Mouse (Mus musculus) CH12.LX (cell line): ENCODE measurements around the gene U2surp. TPM values are rescaled to one million over a fixed set of nuclear protein-coding genes. Genes with fewer than 3 reads are reported as not detected.

Experiments used
- DNase-seq: peaks from one replicate; pipeline ENCODE4 v3.0.0-alpha.2; 2013; ENCODE audit errors: extremely low read depth
- H3K27ac ChIP-seq: 2 replicates; pipeline ENCODE4 v1.5.1; 2012; ENCODE audit warnings: low read depth, mild to moderate bottlenecking, control low read depth, moderate library complexity; ENCODE audit not compliant: insufficient read depth
- H3K27me3 ChIP-seq: replicated peaks from 2 replicates; pipeline ENCODE3; 2012; ENCODE audit warnings: inconsistent platforms
- H3K36me3 ChIP-seq, 2 experiments: replicated peaks in 1 of 2; 2 replicates each; pipeline versions ENCODE3 to v1.6.1; 2012; ENCODE audit warnings: inconsistent platforms in 1 of 2, low read length in 1 of 2, mild to moderate bottlenecking in 1 of 2, mixed read lengths in 1 of 2, moderate library complexity in 1 of 2; ENCODE audit not compliant: control insufficient read depth in 1 of 2, insufficient read depth in 1 of 2
- H3K4me1 ChIP-seq, 2 experiments: 2 replicates each; pipeline ENCODE4 v1.6.1; 2012; ENCODE audit warnings: inconsistent platforms in 1 of 2, moderate library complexity in 1 of 2; ENCODE audit not compliant: insufficient read depth in 2 of 2, control insufficient read depth in 1 of 2
- H3K4me2 ChIP-seq: 2 replicates; pipeline ENCODE4 v1.6.1; 2012; ENCODE audit warnings: low read depth, mild to moderate bottlenecking, control low read depth; ENCODE audit not compliant: poor library complexity, insufficient read depth, severe bottlenecking
- H3K4me3 ChIP-seq, 3 experiments: fragments of 150-350 bp in 1 of 3; sonication (generic) in 1 of 3; replicated peaks in 1 of 3; 2 replicates each; pipeline versions ENCODE3 to v1.5.1; 2011 to 2012; ENCODE audit warnings: low read depth in 2 of 3, low read length in 2 of 3, mild to moderate bottlenecking in 2 of 3, moderate library complexity in 2 of 3, control low read depth in 1 of 3, improper control_type of control experiment in 1 of 3, inconsistent platforms in 1 of 3, mixed read lengths in 1 of 3; ENCODE audit not compliant: poor library complexity in 1 of 3
- H3K79me2 ChIP-seq: replicated peaks from 2 replicates; pipeline ENCODE4 v1.6.1; 2012; ENCODE audit warnings: mild to moderate bottlenecking, moderate library complexity; ENCODE audit not compliant: control insufficient read depth, poor library complexity, insufficient read depth, severe bottlenecking; ENCODE audit errors: extremely low read depth
- H3K9ac ChIP-seq: 2 replicates; pipeline ENCODE4 v1.6.1; 2012; ENCODE audit warnings: low read depth, mild to moderate bottlenecking, control low read depth, moderate library complexity; ENCODE audit not compliant: insufficient read depth
- H3K9me3 ChIP-seq: replicated peaks from 2 replicates; pipeline ENCODE3; 2012; ENCODE audit warnings: low read length, inconsistent platforms, mixed read lengths
- CHD1 ChIP-seq: IDR thresholded peaks from 2 replicates; pipeline ENCODE4 v1.6.1; 2012; ENCODE audit warnings: low read depth, low read length, improper control_type of control experiment, inconsistent platforms
- CHD2 ChIP-seq: IDR thresholded peaks from 2 replicates; pipeline ENCODE4 v1.6.1; 2011; ENCODE audit warnings: low read length, improper control_type of control experiment
- E2F4 ChIP-seq: IDR thresholded peaks from 2 replicates; pipeline ENCODE4 v1.6.1; 2011; ENCODE audit warnings: low read depth, low read length, improper control_type of control experiment; ENCODE audit not compliant: insufficient replicate concordance
- ELF1 ChIP-seq: IDR thresholded peaks from 2 replicates; pipeline ENCODE4 v1.6.1; 2014; ENCODE audit warnings: low read depth, mild to moderate bottlenecking, inconsistent platforms, low read length, improper control_type of control experiment
- EP300 ChIP-seq: IDR thresholded peaks from 2 replicates; pipeline ENCODE4 v1.6.1; 2011; ENCODE audit warnings: low read length, improper control_type of control experiment
- GABPA ChIP-seq: IDR thresholded peaks from 2 replicates; pipeline ENCODE4 v1.6.1; 2012; ENCODE audit warnings: low read depth, low read length, improper control_type of control experiment, inconsistent platforms; ENCODE audit not compliant: insufficient replicate concordance
- HCFC1 ChIP-seq: IDR thresholded peaks from 2 replicates; pipeline ENCODE4 v1.6.1; 2012; ENCODE audit warnings: low read depth, mild to moderate bottlenecking, inconsistent platforms, low read length, improper control_type of control experiment
- IRF4 ChIP-seq: IDR thresholded peaks from 2 replicates; pipeline ENCODE4 v1.6.1; 2014; ENCODE audit warnings: low read depth, mild to moderate bottlenecking, inconsistent platforms, low read length, improper control_type of control experiment
- JUN ChIP-seq: IDR thresholded peaks from 2 replicates; pipeline ENCODE4 v1.6.1; 2011; ENCODE audit warnings: low read depth, mild to moderate bottlenecking, low read length, improper control_type of control experiment, moderate library complexity; ENCODE audit not compliant: insufficient read depth
- JUND ChIP-seq: conservative IDR thresholded peaks from 2 replicates; pipeline ENCODE4 v1.6.1; 2011; ENCODE audit warnings: low read depth, low read length, improper control_type of control experiment
- MAFK ChIP-seq: IDR thresholded peaks from 2 replicates; pipeline ENCODE4 v1.6.1; 2011; ENCODE audit warnings: low read length, improper control_type of control experiment; ENCODE audit not compliant: insufficient replicate concordance
- MAZ ChIP-seq: IDR thresholded peaks from 2 replicates; pipeline ENCODE4 v1.6.1; 2012; ENCODE audit warnings: low read depth, mild to moderate bottlenecking, inconsistent platforms, low read length, improper control_type of control experiment, moderate library complexity
- MXI1 ChIP-seq: IDR thresholded peaks from 2 replicates; pipeline ENCODE4 v1.6.1; 2011; ENCODE audit warnings: mild to moderate bottlenecking, low read depth, low read length, improper control_type of control experiment
- NRF1 ChIP-seq: IDR thresholded peaks from 2 replicates; pipeline ENCODE4 v1.6.1; 2014; ENCODE audit warnings: low read depth, mild to moderate bottlenecking, inconsistent platforms, low read length, improper control_type of control experiment, moderate library complexity
- PAX5 ChIP-seq: IDR thresholded peaks from 2 replicates; pipeline ENCODE4 v1.6.1; 2012; ENCODE audit warnings: low read length, inconsistent platforms, mixed read lengths
- POLR2A ChIP-seq: IDR thresholded peaks from 2 replicates; pipeline ENCODE4 v1.6.1; 2011; ENCODE audit warnings: low read depth, mild to moderate bottlenecking, improper control_type of control experiment, low read length
- POLR2AphosphoS2 ChIP-seq: IDR thresholded peaks from 2 replicates; pipeline ENCODE4 v1.6.1; 2011; ENCODE audit warnings: low read depth, low read length, improper control_type of control experiment
- RAD21 ChIP-seq: IDR thresholded peaks from 2 replicates; pipeline ENCODE4 v1.6.1; 2011; ENCODE audit warnings: low read depth, mild to moderate bottlenecking, low read length, improper control_type of control experiment, moderate library complexity
- RCOR1 ChIP-seq: conservative IDR thresholded peaks from 2 replicates; pipeline ENCODE4 v1.6.1; 2012; ENCODE audit warnings: low read depth, mild to moderate bottlenecking, inconsistent platforms, low read length, improper control_type of control experiment
- SIN3A ChIP-seq: IDR thresholded peaks from 2 replicates; pipeline ENCODE4 v1.6.1; 2012; ENCODE audit warnings: low read length, improper control_type of control experiment, inconsistent platforms
- SMC3 ChIP-seq: IDR thresholded peaks from 2 replicates; pipeline ENCODE4 v1.6.1; 2011; ENCODE audit warnings: low read depth, low read length, improper control_type of control experiment
- TBP ChIP-seq: conservative IDR thresholded peaks from 2 replicates; pipeline ENCODE4 v1.6.1; 2011; ENCODE audit warnings: low read depth, low read length, improper control_type of control experiment
- TCF12 ChIP-seq: IDR thresholded peaks from 2 replicates; pipeline ENCODE4 v1.6.1; 2014; ENCODE audit warnings: low read depth, mild to moderate bottlenecking, inconsistent platforms, low read length, improper control_type of control experiment
- UBTF ChIP-seq: IDR thresholded peaks from 2 replicates; pipeline ENCODE4 v1.6.1; 2012; ENCODE audit warnings: low read depth, mild to moderate bottlenecking, inconsistent platforms, low read length, improper control_type of control experiment, moderate library complexity
- USF2 ChIP-seq: conservative IDR thresholded peaks from 2 replicates; pipeline ENCODE4 v1.6.1; 2011; ENCODE audit warnings: low read depth, low read length, improper control_type of control experiment
- ZKSCAN1 ChIP-seq: IDR thresholded peaks from 2 replicates; pipeline ENCODE4 v1.6.1; 2012; ENCODE audit warnings: low read depth, inconsistent platforms, low read length, improper control_type of control experiment, borderline replicate concordance
- ZNF384 ChIP-seq: IDR thresholded peaks from 2 replicates; pipeline ENCODE4 v1.6.1; 2012; ENCODE audit warnings: low read depth, low read length, improper control_type of control experiment, inconsistent platforms
- dilution Hi-C: fragments of 300-500 bp; cut with MboI; formaldehyde crosslinking; loops from 2 replicates; pipeline ENCODE4 v1.14.3; 2020; ENCODE audit warnings: low sequenced_read_pairs; ENCODE audit not compliant: extremely low pct_unique_long_range_greater_than_20kb, extremely low pct_ligation_motif_present
- in situ Hi-C: fragments of 300-500 bp; cut with MboI; formaldehyde crosslinking; loops from 3 replicates; pipeline ENCODE4 v1.14.3; 2019; ENCODE audit warnings: low sequenced_read_pairs, low pct_ligation_motif_present, low pct_unique_long_range_greater_than_20kb, mixed read lengths
- polyA plus RNA-seq: library from polyadenylated mRNA; unstranded; fragments of >175 nt; gene quantifications from 2 replicates; pipeline ENCODE4 v1.2.1, GENCODE M21; 2012; ENCODE audit warnings: low read depth; ENCODE audit not compliant: insufficient read length
- total RNA-seq, 2 experiments: library from RNA; depleted of rRNA; stranded (reverse); fragments of 300-350 nt in 1 of 2; fragments of >200 nt in 1 of 2; gene quantifications; 2 replicates each; pipeline ENCODE4 v1.2.3; 2012 to 2014

The U2surp gene
- total and polyA plus RNA-seq, 3 experiments = 46.5 to 103 (median 87.7) TPM

- Histone ChIP-seq H3K4me2 (no peak overlapping the region), H3K4me1 (peaks cover 0 to 4% of the 10 kb centered on the region in 2 experiments; a peak in 1 of 4 replicates), H3K27me3 (no peaks in the 10 kb centered on the region), H3K36me3 (peaks cover 28 to 73% of the 10 kb centered on the region in 2 experiments), H3K9ac (no peak overlapping the region), H3K9me3 (no peaks in the 10 kb centered on the region), H3K4me3 (no peak overlapping the region), H3K79me2 (no peaks in the 10 kb centered on the region; the same call in 1 of the 2 replicates), H3K27ac (no peak overlapping the region)
- dilution Hi-C loops = no loop called here
- TF ChIP-seq E2F4 (no peak), CHD2 (no peak), SIN3A (no peak), EP300 (no peak), PAX5 (no peak), TCF12 (no peak), IRF4 (no peak), POLR2AphosphoS2 (no peak), ZNF384 (no peak), HCFC1 (no peak), ZKSCAN1 (no peak), SMC3 (no peak), TBP (no peak), MXI1 (no peak), RCOR1 (no peak), USF2 (no peak), JUN (no peak), UBTF (no peak), GABPA (no peak), POLR2A (no peak)
- DNase-seq = no peak
- in situ Hi-C loops = no loop called here
Observed at GRCm38 (mm10) chr9:95479981-95480380, 31.8 kb downstream of the U2surp start.

- H3K4me1 ChIP-seq = peaks cover 0 to 4% of the 10 kb centered on the region in 2 experiments; a peak in 1 of 4 replicates
- 0 out of 2 replicates have a peak overlapping the region, but pooled peaks have one; percentile 9 for H3K27ac ChIP-seq
- no peak overlapping the region for H3K4me3 ChIP-seq
- H3K27me3 ChIP-seq = no peaks in the 10 kb centered on the region
- peak; percentile 51 for DNase-seq
- H3K36me3 ChIP-seq = peaks cover 34 to 71% of the 10 kb centered on the region in 2 experiments
- in situ Hi-C loops (no loop called here), dilution Hi-C loops (no loop called here)
- no peaks in the 10 kb centered on the region for H3K9me3 ChIP-seq
- no peak overlapping the region for H3K9ac ChIP-seq
- TF ChIP-seq JUN (no peak), CHD2 (no peak), MAZ (no peak), TBP (no peak), SMC3 (no peak), CHD1 (no peak), MAFK (no peak), NRF1 (no peak), TCF12 (no peak), JUND (no peak), ELF1 (no peak), RAD21 (no peak)
- H3K79me2 ChIP-seq = no peaks in the 10 kb centered on the region; the same call in 1 of the 2 replicates
- H3K4me2 ChIP-seq = no peak overlapping the region
Observed at GRCm38 (mm10) chr9:95478443-95478842, 33.4 kb downstream of the U2surp start.
